Mouse (Mus musculus): ENCODE data around the gene Nipbl. TPM values are rescaled to one million over a fixed set of nuclear protein-coding genes. Genes with fewer than 3 reads are reported as not detected.

The Nipbl gene
- polyA plus RNA-seq, 1 experiment from 2014 or later: 17.0 TPM

GRCm38 (mm10) chr15:8411873-8412272 lies 32.4 kb downstream of the Nipbl start:
- H3K9ac ChIP-seq: no peak overlapping the region
- no peaks in the 10 kb centered on the region for H3K27me3 ChIP-seq
- H3K9me3 ChIP-seq: no peaks in the 10 kb centered on the region
- no peak overlapping the region for H3K27ac ChIP-seq (replicated peaks)
- H3K36me3 ChIP-seq: no peaks in the 10 kb centered on the region
- no peak for ATAC-seq (ENCODE audit: low read depth)
- H3K4me1 ChIP-seq (replicated peaks): no peaks in the 10 kb centered on the region
- WGBS: 87% methylated on average over 1 of the region's 1 CpGs
- H3K4me2 ChIP-seq: no peak overlapping the region
- H3K4me3 ChIP-seq: no peak overlapping the region

- Histone ChIP-seq H3K27me3 (no peaks in the 10 kb centered on the region), H3K4me3 (no peak overlapping the region)
- 98% methylated on average over 1 of the region's 1 CpGs for WGBS
Observed at GRCm38 (mm10) chr15:8411168-8411837, 33.0 kb downstream of the Nipbl start.

DNA sequence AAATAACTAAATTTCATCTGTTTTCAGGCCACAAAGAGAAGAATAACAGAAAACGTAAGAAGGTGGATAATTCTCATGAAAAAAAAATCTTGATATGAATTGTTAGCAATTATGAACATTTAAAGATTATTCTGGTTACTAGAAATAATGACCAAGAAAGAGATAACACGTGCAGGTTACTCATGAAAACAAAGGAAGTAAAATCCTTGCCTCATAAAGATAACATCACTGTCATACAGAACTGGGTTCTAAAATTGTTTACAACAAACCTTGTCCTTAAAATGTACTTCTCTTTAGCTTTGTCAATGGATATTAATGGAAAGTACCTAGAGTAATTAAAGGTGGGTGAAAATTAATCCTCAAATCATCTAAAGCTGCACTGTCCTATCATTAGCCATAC lies 37.2 kb downstream of the Nipbl start:
- Histone ChIP-seq H3K4me3 (no peak overlapping the region), H3K4me1 (replicated peaks) (no peaks in the 10 kb centered on the region), H3K27me3 (no peaks in the 10 kb centered on the region), H3K4me2 (no peak overlapping the region), H3K36me3 (no peaks in the 10 kb centered on the region), H3K9me3 (no peaks in the 10 kb centered on the region), H3K9ac (no peak overlapping the region), H3K27ac (replicated peaks) (no peak overlapping the region)
- WGBS: 89% methylated on average over 2 of the region's 2 CpGs
- ATAC-seq (ENCODE audit: low read depth): no peak

More at GRCm38 (mm10) chr15:8411168-8411837, 33.0 kb downstream of the Nipbl start:
- ATAC-seq (ENCODE audit: low read depth): no peak
- Histone ChIP-seq H3K9me3 (no peaks in the 10 kb centered on the region), H3K9ac (no peak overlapping the region), H3K4me2 (no peak overlapping the region), H3K4me1 (replicated peaks) (no peaks in the 10 kb centered on the region), H3K27ac (replicated peaks) (no peak overlapping the region), H3K36me3 (no peaks in the 10 kb centered on the region)

DNA sequence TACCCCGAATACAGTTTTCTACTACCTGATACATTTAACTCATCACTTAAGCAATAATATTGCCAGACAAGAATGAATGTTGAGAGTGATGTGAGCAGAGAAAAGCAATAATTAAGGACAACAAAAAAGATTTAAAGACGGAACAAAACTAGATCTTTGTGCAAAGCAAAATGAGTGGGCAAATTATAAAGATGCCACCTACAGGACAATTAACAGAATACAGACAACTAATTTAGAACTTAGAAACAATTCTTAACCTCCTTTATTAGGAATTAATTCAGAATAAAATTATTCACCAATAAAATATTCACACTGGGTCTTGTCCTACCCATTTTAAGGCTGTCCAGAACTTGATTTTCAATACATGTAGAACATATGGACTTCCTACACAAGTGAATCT lies 38.0 kb downstream of the Nipbl start:
- 0 out of 2 replicates have a peak, but pooled peaks cover 6% of the 10 kb centered on the region for H3K4me1 ChIP-seq (replicated peaks)
- no peak overlapping the region for H3K27ac ChIP-seq (replicated peaks)
- no peaks in the 10 kb centered on the region for H3K27me3 ChIP-seq
- H3K36me3 ChIP-seq: no peaks in the 10 kb centered on the region
- no peaks in the 10 kb centered on the region for H3K9me3 ChIP-seq
- H3K4me2 ChIP-seq: no peak overlapping the region
- no peak for ATAC-seq (ENCODE audit: low read depth)
- WGBS: 92% methylated on average over 2 of the region's 2 CpGs
- H3K9ac ChIP-seq: no peak overlapping the region
- no peak overlapping the region for H3K4me3 ChIP-seq

DNA sequence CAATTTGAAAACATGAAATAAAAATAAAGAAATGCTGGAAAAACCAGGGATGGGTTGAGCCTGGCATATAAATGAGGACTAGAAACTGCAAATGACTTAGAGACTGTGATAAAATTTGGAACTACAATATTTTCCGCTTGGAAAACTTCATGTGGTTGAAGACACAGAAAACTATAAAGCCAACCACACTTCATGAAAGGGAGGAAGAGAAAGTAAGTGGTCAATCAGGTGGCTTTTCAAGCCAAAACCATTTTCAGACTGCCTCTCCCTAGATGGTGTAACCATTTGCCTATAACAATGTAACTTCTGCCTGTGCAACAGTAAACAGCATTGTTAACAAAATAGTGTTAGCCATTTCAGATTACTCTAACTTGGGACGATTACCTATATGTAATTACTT lies 41.7 kb downstream of the Nipbl start:
- 92% methylated on average over 2 of the region's 2 CpGs for WGBS
- ATAC-seq (ENCODE audit: low read depth): no peak
- Histone ChIP-seq H3K27ac (replicated peaks) (no peak overlapping the region), H3K27me3 (no peaks in the 10 kb centered on the region), H3K4me1 (replicated peaks) (0 out of 2 replicates have a peak, but pooled peaks cover 6% of the 10 kb centered on the region), H3K4me2 (no peak overlapping the region), H3K9me3 (no peaks in the 10 kb centered on the region), H3K4me3 (no peak overlapping the region), H3K9ac (no peak overlapping the region), H3K36me3 (no peaks in the 10 kb centered on the region)

DNA sequence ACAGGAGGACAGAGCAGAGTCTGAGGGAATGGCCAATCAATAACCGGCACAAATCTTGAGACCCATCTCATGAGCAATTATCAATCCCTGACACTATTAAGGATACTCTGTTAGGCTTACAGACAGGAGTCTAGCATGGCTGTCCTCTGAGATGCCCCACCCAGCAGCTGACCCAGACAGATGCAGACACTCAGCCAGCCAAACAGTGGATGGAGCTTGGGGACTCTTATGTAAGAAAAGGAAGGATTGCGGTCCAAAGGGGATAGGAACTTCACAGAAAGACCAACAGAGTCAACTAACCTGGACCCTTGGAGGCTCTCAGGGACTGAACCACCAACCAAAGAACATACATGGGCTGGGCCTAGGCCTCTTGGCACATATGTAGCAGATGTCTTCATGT lies 42.7 kb downstream of the Nipbl start:
- Histone ChIP-seq H3K4me2 (no peak overlapping the region), H3K4me1 (replicated peaks) (0 out of 2 replicates have a peak, but pooled peaks cover 6% of the 10 kb centered on the region), H3K4me3 (no peak overlapping the region), H3K36me3 (no peaks in the 10 kb centered on the region), H3K9me3 (no peaks in the 10 kb centered on the region), H3K9ac (no peak overlapping the region), H3K27me3 (no peaks in the 10 kb centered on the region), H3K27ac (replicated peaks) (no peak overlapping the region)
- no peak for ATAC-seq (ENCODE audit: low read depth)
- 97% methylated on average over 2 of the region's 2 CpGs for WGBS

DNA sequence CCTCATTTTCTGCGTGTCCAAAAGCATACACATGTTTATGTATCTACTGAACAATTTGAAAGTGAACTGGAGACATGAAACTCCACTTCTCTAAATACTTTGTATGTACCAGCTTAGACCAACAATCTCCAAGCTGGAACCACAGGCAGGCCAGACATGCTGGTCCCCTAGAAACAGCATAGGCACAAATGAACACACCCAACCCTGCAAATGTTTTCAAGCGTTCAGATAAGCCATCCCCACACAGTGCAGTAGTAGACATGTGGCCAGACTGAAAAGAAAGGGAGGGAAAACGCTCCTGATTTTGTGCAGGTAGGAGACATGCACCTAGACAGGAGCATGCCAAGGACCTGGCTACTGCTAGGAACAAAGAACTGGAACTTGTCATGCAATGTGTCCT lies 52.5 kb downstream of the Nipbl start:
- no peak overlapping the region for H3K9ac ChIP-seq
- H3K4me3 ChIP-seq: no peak overlapping the region
- H3K36me3 ChIP-seq: no peaks in the 10 kb centered on the region
- 92% methylated on average over 3 of the region's 3 CpGs for WGBS
- no peak overlapping the region for H3K4me2 ChIP-seq
- no peak for ATAC-seq (ENCODE audit: low read depth)
- no peak overlapping the region for H3K27ac ChIP-seq (replicated peaks)
- H3K27me3 ChIP-seq: no peaks in the 10 kb centered on the region
- no peaks in the 10 kb centered on the region for H3K9me3 ChIP-seq
- H3K4me1 ChIP-seq (replicated peaks): no peaks in the 10 kb centered on the region

DNA sequence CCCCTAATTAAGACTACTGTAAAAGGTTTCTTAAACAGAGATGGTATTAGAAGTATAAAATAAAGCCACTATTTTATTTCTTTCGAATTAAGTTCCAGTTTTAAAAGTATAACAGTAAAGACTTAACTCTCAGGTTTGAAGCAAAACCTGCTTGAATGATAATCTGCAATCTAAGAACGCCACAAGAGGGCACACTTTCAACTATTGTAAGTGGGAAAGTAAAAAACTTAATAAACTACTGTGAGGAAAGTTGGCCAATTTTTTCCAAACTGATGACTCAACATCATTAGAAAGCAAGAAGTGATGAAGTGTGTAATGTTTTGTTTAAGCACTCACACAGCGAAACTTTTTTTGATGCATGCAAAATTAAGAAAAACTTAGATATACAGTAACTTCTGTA lies 62.0 kb downstream of the Nipbl start:
- Histone ChIP-seq H3K27me3 (no peaks in the 10 kb centered on the region), H3K4me2 (no peak overlapping the region), H3K4me3 (no peak overlapping the region), H3K9ac (no peak overlapping the region), H3K4me1 (replicated peaks) (no peaks in the 10 kb centered on the region), H3K36me3 (no peaks in the 10 kb centered on the region), H3K27ac (replicated peaks) (no peak overlapping the region), H3K9me3 (no peaks in the 10 kb centered on the region)
- ATAC-seq (ENCODE audit: low read depth): no peak
- 75% methylated on average over 3 of the region's 3 CpGs for WGBS

DNA sequence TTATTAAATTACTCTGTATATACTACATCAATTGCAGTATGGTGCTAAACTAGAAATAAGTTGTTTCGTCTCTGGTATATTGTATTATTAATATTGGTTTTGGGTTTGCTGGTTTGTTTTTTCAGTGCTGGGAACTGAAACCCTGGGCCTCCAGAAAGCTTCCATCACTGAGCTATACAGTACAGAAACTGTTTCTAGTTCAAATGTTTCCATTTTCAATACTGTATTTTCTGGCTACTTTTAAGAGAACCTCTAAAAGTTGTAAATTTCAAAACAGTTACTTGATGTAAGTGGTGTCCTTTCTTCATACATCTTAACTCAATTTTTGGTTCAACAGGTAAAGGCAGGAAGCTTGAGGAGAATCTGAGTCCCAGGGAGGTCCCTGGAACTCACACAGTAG lies 68.6 kb downstream of the Nipbl start:
- no peaks in the 10 kb centered on the region for H3K9me3 ChIP-seq
- no peak overlapping the region for H3K4me3 ChIP-seq
- H3K27me3 ChIP-seq: no peaks in the 10 kb centered on the region
- no peak overlapping the region for H3K9ac ChIP-seq
- no peak overlapping the region for H3K27ac ChIP-seq (replicated peaks)
- no peak for ATAC-seq (ENCODE audit: low read depth)
- H3K4me1 ChIP-seq (replicated peaks): no peaks in the 10 kb centered on the region
- 92% methylated on average over 1 of the region's 1 CpGs for WGBS
- H3K36me3 ChIP-seq: peaks cover 12% of the 10 kb centered on the region
- H3K4me2 ChIP-seq: no peak overlapping the region

DNA sequence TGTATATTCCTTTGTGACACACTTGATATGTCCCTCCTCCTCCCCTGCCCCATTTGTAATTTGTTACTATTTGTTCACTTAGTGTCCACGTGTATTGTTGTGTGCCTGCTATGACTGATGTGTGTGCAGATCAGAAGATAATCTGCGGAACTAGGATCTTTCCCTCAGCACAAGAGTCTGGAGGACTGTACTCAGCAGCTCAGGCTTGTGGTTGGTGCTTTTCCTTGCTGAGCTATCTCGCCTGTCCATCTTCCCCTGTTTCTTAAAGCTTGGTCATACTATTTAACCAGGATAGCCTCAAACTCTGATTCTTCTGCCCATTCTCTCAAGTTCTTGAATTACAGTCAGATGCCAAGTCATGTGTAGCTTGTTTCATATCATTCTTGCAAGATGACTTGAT lies 69.5 kb downstream of the Nipbl start:
- peaks cover 16% of the 10 kb centered on the region for H3K36me3 ChIP-seq
- no peak overlapping the region for H3K27ac ChIP-seq (replicated peaks)
- no peaks in the 10 kb centered on the region for H3K27me3 ChIP-seq
- H3K9ac ChIP-seq: no peak overlapping the region
- no peak for ATAC-seq (ENCODE audit: low read depth)
- WGBS: 79% methylated on average over 3 of the region's 3 CpGs
- H3K4me3 ChIP-seq: no peak overlapping the region
- no peaks in the 10 kb centered on the region for H3K4me1 ChIP-seq (replicated peaks)
- H3K4me2 ChIP-seq: no peak overlapping the region
- no peaks in the 10 kb centered on the region for H3K9me3 ChIP-seq

GRCm38 (mm10) chr15:8347104-8347773 lies 97.0 kb downstream of the Nipbl start:
- H3K4me3 ChIP-seq: no peak overlapping the region
- H3K4me1 ChIP-seq (replicated peaks): no peaks in the 10 kb centered on the region
- no peak for ATAC-seq (ENCODE audit: low read depth)
- H3K9ac ChIP-seq: no peak overlapping the region
- H3K27ac ChIP-seq (replicated peaks): no peak overlapping the region
- H3K4me2 ChIP-seq: no peak overlapping the region
- 100% methylated on average over 2 of the region's 2 CpGs for WGBS
- no peaks in the 10 kb centered on the region for H3K27me3 ChIP-seq
- peaks cover 19% of the 10 kb centered on the region for H3K36me3 ChIP-seq
- no peaks in the 10 kb centered on the region for H3K9me3 ChIP-seq

DNA sequence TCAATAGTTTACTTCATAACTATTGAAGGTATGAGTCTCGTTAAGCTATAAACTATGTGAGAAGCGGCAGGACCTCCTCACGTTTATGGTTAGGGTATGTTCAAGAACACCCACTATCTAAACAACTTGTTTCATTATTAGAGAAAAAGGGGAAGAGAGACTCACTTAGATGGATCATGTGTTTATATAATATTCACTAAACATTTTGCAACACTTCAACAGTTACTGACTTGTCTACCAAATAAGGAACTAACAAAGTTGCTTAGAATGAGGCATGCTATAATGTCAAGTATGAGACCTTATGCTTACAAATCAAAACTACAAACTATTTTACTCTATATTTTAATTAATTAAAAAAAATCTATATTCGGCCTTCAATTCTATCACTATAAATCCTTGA lies 103.7 kb downstream of the Nipbl start:
- Histone ChIP-seq H3K27ac (replicated peaks) (no peak overlapping the region), H3K9ac (no peak overlapping the region), H3K36me3 (peaks cover 39% of the 10 kb centered on the region), H3K4me1 (replicated peaks) (no peaks in the 10 kb centered on the region), H3K4me3 (no peak overlapping the region), H3K4me2 (no peak overlapping the region), H3K27me3 (no peaks in the 10 kb centered on the region), H3K9me3 (no peaks in the 10 kb centered on the region)
- ATAC-seq (ENCODE audit: low read depth): no peak
- WGBS: 92% methylated on average over 4 of the region's 4 CpGs

GRCm38 (mm10) chr15:8331547-8331946 lies 112.7 kb downstream of the Nipbl start:
- ATAC-seq (ENCODE audit: low read depth): no peak
- WGBS: 87% methylated on average over 3 of the region's 3 CpGs
- Histone ChIP-seq H3K36me3 (peaks cover 51% of the 10 kb centered on the region), H3K27ac (replicated peaks) (no peak overlapping the region), H3K27me3 (no peaks in the 10 kb centered on the region), H3K4me1 (replicated peaks) (no peaks in the 10 kb centered on the region), H3K9me3 (no peaks in the 10 kb centered on the region), H3K4me2 (no peak overlapping the region), H3K4me3 (no peak overlapping the region), H3K9ac (no peak overlapping the region)
